Mouse (Mus musculus) liver, postnatal 0 days (tissue): Measurements from ENCODE around the gene Fam111a.

Experiments
- CTCF ChIP-seq: sonication (generic); IDR thresholded peaks from 2 replicates; pipeline ENCODE4 v1.5.1; 2016; ENCODE audit warnings: antibody characterized with exemption, low read depth
- EP300 ChIP-seq: IDR thresholded peaks from 2 replicates; pipeline ENCODE4 v1.6.1; 2016; ENCODE audit warnings: antibody characterized with exemption, low read depth, mild to moderate bottlenecking

DNA sequence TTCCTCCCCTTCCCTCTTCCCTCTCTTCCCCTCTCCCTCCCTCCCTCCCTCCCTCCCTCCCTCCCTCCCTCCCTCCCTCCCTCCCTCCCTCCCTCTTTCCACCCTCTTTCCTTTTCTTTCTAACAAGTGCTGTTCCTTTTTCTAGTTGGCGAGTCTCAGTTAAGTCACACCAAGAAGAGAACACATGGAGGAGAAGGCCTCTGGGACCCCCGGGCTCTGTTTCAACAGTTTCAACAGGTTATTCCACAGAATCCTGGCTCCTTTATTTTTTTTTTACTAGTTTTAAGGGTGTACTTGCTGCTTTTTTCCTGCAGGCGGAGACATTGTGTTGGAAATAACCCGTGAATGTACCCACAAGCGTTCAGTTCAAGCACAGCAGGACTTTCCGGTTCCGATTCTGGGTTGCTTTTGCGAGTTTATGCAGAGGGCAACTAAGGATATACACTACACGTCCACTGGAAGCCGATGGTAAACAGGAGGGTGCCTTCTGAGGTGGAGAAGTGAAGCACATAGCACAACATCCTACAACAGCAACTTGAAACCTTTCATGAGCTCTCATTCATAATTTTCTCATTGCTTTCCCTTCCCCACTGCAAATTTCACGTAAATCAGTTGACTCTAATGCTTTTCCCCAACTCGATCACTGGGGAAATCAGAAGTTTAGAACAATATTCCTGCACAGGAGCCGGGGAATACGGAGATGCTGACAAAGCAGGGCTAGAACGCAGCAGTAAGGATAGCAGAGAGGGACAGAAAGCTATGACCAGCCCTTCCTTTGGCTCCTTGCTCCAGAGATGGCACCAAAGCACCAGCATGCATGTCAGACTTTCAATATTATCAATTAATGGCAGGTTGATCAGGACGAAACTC is 27.6 kb upstream of the Fam111a start:
- TF ChIP-seq CTCF = peak; percentile 77
- no peak for TF ChIP-seq EP300
